ENCODE assay signal across 9 mouse cellular contexts in the genomic region with DNA sequence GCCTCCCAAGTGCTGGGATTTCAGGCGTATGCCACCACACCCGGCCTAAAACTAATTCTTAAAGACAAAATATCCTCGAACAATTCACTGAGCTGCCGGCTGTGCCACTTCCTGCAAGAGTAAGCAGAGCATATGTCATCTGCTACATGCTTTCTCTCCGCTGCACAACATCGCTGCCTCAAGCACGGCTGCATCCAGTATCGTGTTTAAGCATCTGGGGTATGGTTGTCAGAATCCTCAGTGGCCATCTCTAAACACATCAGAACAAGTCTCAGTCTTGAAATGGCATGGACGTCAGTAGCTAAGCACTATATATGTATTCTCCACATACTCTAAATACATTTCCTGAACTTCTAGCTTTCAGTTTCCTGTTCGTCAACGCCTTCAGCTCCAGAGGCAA. TPM values are rescaled to one million over a fixed set of nuclear protein-coding genes. Genes with fewer than 3 reads are reported as not detected.
DNase-seq lines count a peak whose midpoint lies in the region; ATAC-seq and TF ChIP-seq lines count a peak whose summit lies in the region.
"Had no signal": no experiment of that assay in that cellular context is flagged by ENCODE, and none has a peak within 500 bp of the region (broad histone marks: within the 10 kb centered on the region; RNA-seq: fewer than 3 reads in every experiment).

No protein-coding gene starts in this region.

- peak overlapping the region; percentile 34 for H3K4me3 ChIP-seq in heart, embryonic 13.5 days
- H3K4me3 ChIP-seq in heart, embryonic 10.5 days: no peak overlapping the region
- peak overlapping the region; percentile 47 for H3K4me3 ChIP-seq in spleen, adult 2 months (ENCODE audit: extremely low read depth, insufficient read depth, insufficient read length)
- no peak overlapping the region for H3K4me3 ChIP-seq in lung, postnatal 0 days (ENCODE audit: low read depth, low read length)
- H3K4me3 ChIP-seq: forebrain, embryonic 10.5 days had no signal

- DNase-seq in heart, embryonic 10.5 days (ENCODE audit: low spot score): no peak
- DNase-seq in spleen, adult 2 months (ENCODE audit: low read depth in 1 of 2, low spot score in 2 of 2): peak in 1 of 2 experiments; percentile 10
- no peak for DNase-seq in spleen, postnatal 4 days (ENCODE audit: low spot score in 2 of 2)
- DNase-seq in lung, postnatal 0 days (ENCODE audit: low spot score): peak; percentile 37
- DNase-seq in thymus, postnatal 36 days: peak; percentile 62 to 64
- DNase-seq in c-Kit-positive CD71-positive TER-119-positive erythroid progenitor cells, embryonic 14.5 days (ENCODE audit: low spot score): no peak
- DNase-seq in adrenal gland, postnatal 36 days: no peak

- WGBS in heart, embryonic 13.5 days: 61% methylated on average over 11 of the region's 11 CpGs
- 74% methylated on average over 11 of the region's 11 CpGs for WGBS in heart, embryonic 10.5 days
- WGBS in spleen, adult 2 months: 9% methylated on average over 11 of the region's 11 CpGs
- WGBS in lung, postnatal 0 days: 45% methylated on average over 11 of the region's 11 CpGs

- H3K9ac ChIP-seq in heart, embryonic 13.5 days: peak overlapping the region; percentile 19; the same call in 1 of the 2 replicates
- no peak overlapping the region for H3K9ac ChIP-seq in lung, postnatal 0 days (replicated peaks; ENCODE audit: low read depth)

- TF ChIP-seq EP300 in lung, postnatal 0 days (IDR thresholded peaks at IDR 0.05): 0 out of 2 replicates have a peak, but pooled peaks have one; percentile 39

- H3K9me3 ChIP-seq in heart, embryonic 13.5 days: no peaks in the 10 kb centered on the region
- no peaks in the 10 kb centered on the region for H3K9me3 ChIP-seq in heart, embryonic 10.5 days
- H3K9me3 ChIP-seq in lung, postnatal 0 days (ENCODE audit: low read length): no peaks in the 10 kb centered on the region
- H3K9me3 ChIP-seq: forebrain, embryonic 10.5 days had no signal

- no peaks in the 10 kb centered on the region for H3K36me3 ChIP-seq in heart, embryonic 13.5 days
- H3K36me3 ChIP-seq in heart, embryonic 10.5 days: no peaks in the 10 kb centered on the region
- H3K36me3 ChIP-seq in spleen, adult 2 months (ENCODE audit: control insufficient read depth, insufficient read depth, low read length): no peaks in the 10 kb centered on the region; the same call in 1 of the 2 replicates
- H3K36me3 ChIP-seq in lung, postnatal 0 days (ENCODE audit: insufficient read depth, low read length): no peaks in the 10 kb centered on the region

- H3K27ac ChIP-seq in heart, embryonic 13.5 days (replicated peaks): peak overlapping the region; percentile 39
- H3K27ac ChIP-seq in heart, embryonic 10.5 days: no peak overlapping the region
- H3K27ac ChIP-seq in spleen, adult 2 months (ENCODE audit: insufficient read depth, low read length): peak overlapping the region; percentile 9; the same call in 1 of the 2 replicates
- no peak overlapping the region for H3K27ac ChIP-seq in lung, postnatal 0 days (ENCODE audit: low read length)
- H3K27ac ChIP-seq: forebrain, embryonic 10.5 days had no signal

- TF ChIP-seq CTCF in spleen, adult 2 months (IDR thresholded peaks at IDR 0.05; ENCODE audit: extremely low read depth, insufficient read depth, insufficient read length, insufficient replicate concordance): no peak
- no peak for TF ChIP-seq CTCF in lung, postnatal 0 days (IDR thresholded peaks at IDR 0.05)

- no peaks in the 10 kb centered on the region for H3K27me3 ChIP-seq in heart, embryonic 13.5 days (replicated peaks)
- H3K27me3 ChIP-seq in heart, embryonic 10.5 days (ENCODE audit: insufficient read depth, poor library complexity, severe bottlenecking): no peaks in the 10 kb centered on the region
- H3K27me3 ChIP-seq in spleen, adult 2 months (ENCODE audit: control insufficient read depth, insufficient read depth, low read length): no peaks in the 10 kb centered on the region
- H3K27me3 ChIP-seq in lung, postnatal 0 days (replicated peaks; ENCODE audit: insufficient read depth, low read length): no peaks in the 10 kb centered on the region

- peak overlapping the region; percentile 56 for H3K4me2 ChIP-seq in heart, embryonic 13.5 days
- H3K4me2 ChIP-seq in lung, postnatal 0 days (replicated peaks; ENCODE audit: low read depth, low read length): 0 out of 2 replicates have a peak overlapping the region, but pooled peaks have one; percentile 1

- H3K4me1 ChIP-seq in heart, embryonic 13.5 days: peaks cover 32% of the 10 kb centered on the region
- H3K4me1 ChIP-seq in heart, embryonic 10.5 days: peaks cover 24% of the 10 kb centered on the region
- peaks cover 2% of the 10 kb centered on the region; the same call in 1 of the 2 replicates for H3K4me1 ChIP-seq in spleen, adult 2 months (ENCODE audit: control insufficient read depth, insufficient read depth, insufficient read length)
- peaks cover 3% of the 10 kb centered on the region; the same call in 1 of the 2 replicates for H3K4me1 ChIP-seq in lung, postnatal 0 days (ENCODE audit: insufficient read depth, low read depth, low read length)

- ATAC-seq in heart, embryonic 13.5 days (ENCODE audit: extremely low read depth, insufficient number of reproducible peaks, low FRiP score, low TSS enrichment): no peak
- ATAC-seq in lung, postnatal 0 days: no peak

- TF ChIP-seq POLR2A in spleen, adult 2 months (IDR thresholded peaks at IDR 0.05; ENCODE audit: low read depth, low read length): no peak

RNA-seq across cellular contexts. Expression of a gene that starts 49.6 kb away (rescaled TPM):
- polyA plus RNA-seq in heart, embryonic 13.5 days (2015; fragmentation: Nextera tagmentation; extraction: Ambion mirVana): 11.8 and 12.1 TPM in 2 replicates
- 16.0 and 21.9 TPM in 2 replicates for polyA plus RNA-seq in heart, embryonic 10.5 days (2016; fragmentation: Nextera tagmentation; extraction: Ambion mirVana)
- polyA plus RNA-seq in spleen, adult 2 months (2012; rRNA removed): 26.1 and 29.7 TPM in 2 replicates
- 15.8 and 26.9 TPM in 2 replicates for polyA plus RNA-seq in lung, postnatal 0 days (2015; fragmentation: Nextera tagmentation; extraction: Ambion mirVana)
- total RNA-seq in adrenal gland, postnatal 36 days (2021): 100 to 1,000 TPM in 1 of 2 experiments, 10 to 100 TPM in 1; 52.5 to 126 TPM

Comparison
In these comparisons a context has a peak if more than half of its experiments do, and no peak if none do; other contexts are left out.
1. H3K27ac ChIP-seq: peak in heart, embryonic 13.5 days (single experiment) and spleen, adult 2 months (single experiment); none in heart, embryonic 10.5 days (single experiment) and lung, postnatal 0 days (single experiment).
2. H3K4me3 ChIP-seq: peak in heart, embryonic 13.5 days (single experiment) and spleen, adult 2 months (single experiment); none in heart, embryonic 10.5 days (single experiment) and lung, postnatal 0 days (single experiment).
3. DNase-seq: peak in lung, postnatal 0 days (single experiment) and thymus, postnatal 36 days (2 of 2); none in heart, embryonic 10.5 days (single experiment), spleen, postnatal 4 days (0 of 2), c-Kit-positive CD71-positive TER-119-positive erythroid progenitor cells, embryonic 14.5 days (single experiment) and adrenal gland, postnatal 36 days (0 of 2).